Mouse (Mus musculus): ENCODE measurements at regions not wholly inside any gene's neighbourhood (a gene's known extent, or its start where the extent isn't known, plus 50 kb on each side); places are given as distances from the start of the nearest gene placed in this dataset.

DNA sequence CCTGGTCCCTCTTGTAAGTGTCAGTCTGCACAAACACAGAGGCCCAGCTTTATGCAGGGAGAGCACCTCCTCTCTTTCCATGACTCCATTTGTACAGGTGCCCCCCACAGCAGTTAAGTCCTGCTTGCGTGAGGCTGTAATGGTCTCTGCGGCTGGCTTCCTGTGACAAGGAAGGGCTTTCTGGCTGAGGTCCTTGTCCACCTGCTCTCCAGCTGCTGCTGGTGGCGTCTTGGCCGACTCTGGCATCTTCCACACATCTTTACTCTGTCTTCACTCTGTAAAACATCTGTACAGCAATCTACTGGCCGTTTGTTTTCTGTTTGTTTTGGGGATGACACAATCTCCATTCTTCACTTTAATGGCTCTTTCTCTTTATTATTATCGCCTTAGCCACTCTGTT is 60.8 kb downstream of the Rpusd4 start:
- no peak for DNase-seq

DNA sequence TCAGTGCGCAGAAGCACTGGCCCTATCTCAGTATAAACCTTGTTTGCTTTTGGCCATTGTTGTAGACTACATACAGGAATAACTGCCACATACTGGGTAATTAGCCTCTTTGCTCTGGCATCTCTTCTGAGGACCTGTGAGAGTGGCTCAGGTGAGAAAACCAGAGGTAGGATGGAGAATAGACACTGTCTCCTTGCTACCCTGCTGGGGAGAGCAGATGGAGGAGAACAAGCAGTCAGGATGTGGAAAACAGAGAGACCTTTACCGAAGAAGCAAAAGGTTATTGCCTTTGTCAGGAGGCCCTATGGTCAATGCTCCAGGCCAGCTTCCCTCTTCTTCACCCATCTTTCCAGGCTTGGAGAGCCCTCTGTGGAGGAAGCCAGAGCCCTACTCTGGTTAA is 62.7 kb downstream of the Rpusd4 start:
- no peak for DNase-seq

DNA sequence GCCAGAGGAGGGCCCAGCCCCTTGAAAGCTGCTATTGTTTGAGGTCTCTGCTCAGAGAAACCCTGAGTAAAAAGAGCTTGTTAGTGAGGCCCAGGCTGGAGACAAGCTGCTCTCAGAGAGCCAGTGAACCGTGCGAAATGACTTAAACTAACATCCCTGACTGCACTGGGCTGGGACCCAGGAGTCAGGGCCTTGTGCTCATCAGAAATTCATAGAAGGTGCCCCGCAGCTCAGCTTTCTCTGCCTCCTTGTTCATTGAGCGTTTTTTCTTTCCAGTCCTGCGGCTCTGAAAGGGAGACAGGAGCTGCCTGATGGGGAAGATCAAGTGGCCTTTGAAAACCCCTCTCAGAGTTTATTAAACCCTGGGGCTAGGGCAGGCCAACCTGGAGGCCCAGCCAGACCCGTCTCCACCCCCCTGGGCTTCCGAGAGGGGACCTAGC is 63.6 kb downstream of the Rpusd4 start:
- no peak for DNase-seq

DNA sequence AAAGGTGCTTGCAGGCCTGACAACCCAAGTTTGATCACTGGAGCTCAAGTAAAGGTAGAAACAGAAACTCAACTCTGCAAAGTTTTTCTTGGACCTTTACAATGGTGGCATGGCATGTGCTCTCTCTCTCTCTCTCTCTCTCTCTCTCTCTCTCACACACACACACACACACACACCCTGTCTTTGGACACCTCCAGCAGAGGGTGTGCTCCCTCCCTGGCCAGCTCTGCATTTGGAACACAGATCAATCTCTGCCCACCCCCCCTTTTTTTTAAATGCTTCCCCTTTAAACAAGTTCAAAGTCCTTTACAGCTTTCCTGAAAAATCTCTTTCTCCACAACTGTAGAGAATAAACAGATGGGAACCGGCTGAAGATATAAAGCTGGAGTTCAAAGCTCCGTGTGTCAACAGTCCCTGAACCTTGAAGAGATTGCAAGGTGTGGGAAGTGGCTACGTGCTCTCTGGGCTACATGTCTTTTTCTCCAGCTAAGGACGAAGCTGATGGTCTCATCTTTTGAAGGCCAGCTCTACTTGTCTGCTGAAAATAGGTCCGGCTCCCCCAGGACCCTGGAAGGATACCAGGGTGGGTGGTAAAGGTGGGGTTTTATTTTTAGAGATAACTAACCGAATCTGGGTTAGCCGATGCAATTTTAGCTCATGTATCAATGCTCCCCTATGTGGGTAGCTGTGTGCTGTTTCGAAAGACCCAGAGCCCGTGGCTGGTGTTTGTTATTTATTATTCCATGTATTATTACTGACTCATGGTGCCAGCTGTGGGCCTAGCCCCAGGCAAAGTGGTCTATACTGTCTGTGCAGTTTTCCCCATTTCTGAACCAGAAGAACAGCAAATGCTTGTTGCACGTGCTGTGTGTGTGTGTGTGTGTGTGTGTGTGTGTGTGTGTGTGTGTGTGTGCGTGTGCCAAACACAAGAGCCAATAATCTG is 65.3 kb downstream of the Rpusd4 start:
- DNase-seq, result no peak

DNA sequence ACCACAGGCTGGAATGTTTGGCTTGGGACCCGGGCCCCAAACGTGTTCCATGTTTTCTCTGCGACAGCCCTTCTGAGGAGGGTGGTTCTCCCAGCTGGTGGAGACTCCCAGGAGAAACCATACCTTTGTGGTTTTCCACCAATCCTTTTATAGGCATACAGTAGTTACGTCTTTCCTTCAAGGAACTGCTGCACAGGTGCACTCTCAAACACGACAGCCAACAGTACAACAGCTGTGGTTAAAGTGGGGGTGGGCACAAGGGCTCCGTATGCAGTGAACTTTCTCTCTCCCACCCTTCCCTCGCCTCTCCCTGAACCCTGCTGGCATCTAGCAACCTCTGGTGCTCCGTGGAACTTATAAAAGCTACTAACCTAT is 66.0 kb downstream of the Rpusd4 start:
- no peak for DNase-seq

DNA sequence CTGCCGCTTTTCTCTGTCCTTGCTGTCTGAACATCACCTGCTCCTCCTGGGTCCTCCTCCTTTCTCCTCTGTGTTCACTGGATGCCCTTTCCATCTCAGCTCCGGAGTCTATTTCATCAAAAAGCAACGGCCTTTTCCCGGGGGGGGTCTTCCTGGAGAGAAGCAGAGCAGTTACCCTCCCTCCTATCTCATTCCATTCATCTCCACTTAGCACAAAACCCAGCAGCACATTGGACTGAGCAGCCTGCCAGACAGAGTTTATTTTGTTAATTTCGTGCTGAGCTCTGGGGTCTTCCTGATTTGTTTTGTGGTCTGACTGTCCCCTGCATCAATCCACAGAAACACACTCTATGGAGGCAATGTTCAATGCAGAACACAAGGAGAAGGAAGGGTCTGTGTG is 66.9 kb downstream of the Rpusd4 start:
- DNase-seq, result no peak

DNA sequence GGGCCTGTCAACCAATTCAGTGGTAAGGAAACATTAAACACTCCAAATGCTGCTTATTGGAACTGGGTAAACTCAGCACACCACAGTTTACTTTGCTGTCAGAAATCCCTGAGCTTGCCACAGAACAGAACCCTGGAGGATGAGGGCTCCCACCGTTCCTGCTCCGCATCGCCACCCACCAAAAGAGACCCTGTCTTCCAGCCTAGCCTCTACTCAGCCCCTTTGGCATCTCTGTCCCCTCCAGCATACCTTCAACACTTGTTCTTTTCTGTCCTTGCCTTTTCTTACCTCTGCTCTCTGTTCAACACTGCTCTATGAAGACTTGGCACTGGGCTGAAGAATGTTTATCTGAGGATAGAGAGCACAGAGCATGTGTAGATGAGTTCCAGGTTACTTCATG is 67.5 kb downstream of the Rpusd4 start:
- DNase-seq, result no peak

DNA sequence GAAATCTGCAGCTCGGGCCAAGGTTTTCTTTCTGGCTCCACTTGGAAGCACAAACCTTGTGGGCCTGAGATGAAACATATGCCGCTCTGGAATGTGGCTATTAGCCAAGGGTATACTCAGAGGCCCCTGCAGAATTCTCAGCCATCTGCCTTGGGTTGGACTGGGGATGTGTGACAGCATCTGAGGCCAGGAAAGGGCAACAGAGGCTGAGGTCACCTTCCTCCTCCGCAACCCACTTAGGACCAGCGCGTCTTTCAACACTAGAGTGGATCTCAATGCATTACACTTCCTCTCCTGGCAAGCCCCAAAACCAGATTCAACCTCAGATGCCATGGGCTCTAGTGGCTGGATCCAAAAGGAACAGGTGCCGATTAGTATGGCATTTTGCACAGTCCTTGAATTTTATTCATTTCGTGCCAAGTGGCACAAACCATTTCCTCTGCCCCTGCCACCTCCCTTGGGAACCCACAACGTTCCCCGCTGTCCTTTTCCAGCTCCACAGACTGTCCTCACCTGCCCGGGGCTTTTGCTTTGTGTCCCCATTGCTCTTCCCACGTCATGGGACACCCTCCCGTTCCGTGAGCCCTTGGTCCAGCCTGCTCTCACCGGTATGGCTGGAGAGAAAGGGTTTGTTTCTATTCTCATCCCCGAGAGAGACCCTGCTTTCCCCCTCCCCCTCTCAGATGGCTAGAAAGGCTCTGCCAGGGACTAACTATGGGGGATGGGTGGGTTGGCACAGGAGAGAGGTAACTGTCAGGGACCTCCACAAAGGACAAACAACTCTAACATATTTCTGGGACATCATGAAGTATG is 68.4 kb downstream of the Rpusd4 start:
- DNase-seq, result peak; percentile 58

DNA sequence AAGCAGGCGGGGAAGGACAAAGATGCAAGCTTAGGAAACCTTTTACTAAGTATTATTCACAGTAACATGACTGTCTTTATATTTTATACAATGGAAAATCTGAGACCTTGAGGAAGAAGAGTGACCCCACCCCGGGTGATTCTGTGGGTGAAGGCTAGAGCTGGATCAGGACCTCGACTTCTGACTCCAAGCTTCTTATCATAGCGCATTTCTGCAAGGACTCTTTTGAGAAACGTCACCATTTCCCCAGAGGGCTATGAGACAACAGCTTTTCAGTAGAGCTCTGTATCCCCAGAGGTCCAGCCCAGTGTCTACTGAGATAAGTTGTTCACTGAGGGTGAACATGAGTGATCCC is 69.0 kb downstream of the Rpusd4 start:
- DNase-seq, result peak; percentile 44

DNA sequence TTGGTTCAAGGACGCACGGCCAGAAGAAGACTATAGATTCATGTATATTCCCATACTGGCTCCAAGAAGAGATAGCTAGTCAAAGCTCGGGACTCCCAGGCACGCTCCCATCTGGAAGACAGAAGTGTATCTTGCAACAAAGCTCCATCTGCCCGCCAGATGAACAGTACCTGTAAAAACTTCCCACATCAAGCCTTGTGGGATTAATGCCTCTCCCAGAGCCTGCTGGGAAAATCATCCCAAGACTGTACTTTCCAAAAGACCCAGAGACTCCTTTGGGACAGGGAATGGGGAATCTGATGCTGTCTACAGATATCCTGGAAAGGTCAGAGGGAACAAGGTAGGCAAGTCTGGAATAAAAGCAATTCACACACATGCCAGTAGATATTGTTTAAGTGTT is 71.2 kb downstream of the Rpusd4 start:
- DNase-seq, result no peak

DNA sequence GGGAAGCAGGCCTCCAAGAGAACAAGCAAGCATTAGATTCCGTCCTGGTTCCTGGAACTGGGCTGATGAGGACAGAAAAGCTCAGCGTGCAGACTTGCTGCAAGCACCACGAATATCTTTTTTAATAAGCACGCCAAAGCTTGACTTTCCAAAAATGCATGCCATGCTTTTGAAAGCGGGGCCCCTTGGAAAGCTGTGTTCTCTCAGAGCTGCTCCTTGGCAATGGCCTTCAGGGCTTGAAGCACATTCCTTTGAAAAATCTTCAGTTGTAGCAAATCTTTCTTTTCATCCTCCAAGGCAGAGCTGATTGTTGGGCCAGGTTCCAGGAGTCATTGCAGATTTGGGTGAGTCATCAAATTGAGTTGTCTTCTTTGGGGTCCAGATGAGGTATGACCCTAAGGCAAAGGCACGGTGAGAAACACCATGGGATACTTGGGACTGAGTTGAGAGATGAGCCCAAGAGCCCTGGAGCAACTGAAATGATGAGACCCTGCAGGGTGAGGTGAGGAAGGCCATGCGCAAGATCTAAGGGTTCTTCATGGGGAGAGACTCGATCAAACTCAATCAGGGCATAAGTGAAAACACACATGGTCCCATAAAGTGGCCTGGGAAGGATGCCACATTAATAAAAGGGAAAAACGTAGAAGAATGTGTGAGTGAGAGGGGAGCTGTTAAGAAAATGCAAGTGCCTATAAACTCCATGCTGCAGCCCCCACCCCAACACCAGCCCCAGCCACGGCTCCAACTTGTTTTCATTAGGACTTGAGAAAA is 72.0 kb downstream of the Rpusd4 start:
- no peak for DNase-seq

DNA sequence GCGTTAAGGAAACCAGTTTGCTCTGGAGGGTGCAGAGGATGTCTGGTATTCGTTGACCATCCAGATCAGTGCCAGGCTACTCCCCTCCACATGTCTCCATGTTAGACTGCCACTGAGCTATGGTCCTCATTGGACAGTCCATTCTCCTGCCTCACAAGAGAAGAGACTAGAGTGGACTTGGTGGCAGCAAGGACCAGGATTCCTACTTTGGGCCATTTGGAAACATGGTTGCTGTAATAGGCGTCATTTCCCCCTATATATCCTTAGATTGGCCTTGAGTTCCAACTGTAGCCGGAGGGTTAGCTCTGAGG is 72.6 kb downstream of the Rpusd4 start:
- no peak for DNase-seq

DNA sequence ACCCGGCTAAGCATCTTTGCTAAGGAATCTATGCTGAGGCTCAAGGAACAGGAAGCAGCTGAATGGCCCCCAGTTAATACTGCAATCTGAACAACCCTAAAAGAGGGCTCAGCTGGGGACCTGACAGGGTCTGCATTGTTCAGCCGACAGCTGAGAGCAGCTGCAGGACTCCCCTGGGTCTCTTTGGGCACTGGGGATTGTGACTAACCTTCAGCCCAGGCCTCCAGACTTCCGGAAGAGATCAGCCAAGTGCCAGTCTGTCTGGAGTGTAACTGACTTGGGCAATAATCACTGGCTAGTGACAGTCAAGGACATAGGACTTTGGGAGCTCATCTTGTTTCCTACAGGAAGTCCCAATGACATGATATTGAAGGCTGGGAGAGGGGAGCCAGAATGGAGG is 73.1 kb downstream of the Rpusd4 start:
- no peak for DNase-seq

DNA sequence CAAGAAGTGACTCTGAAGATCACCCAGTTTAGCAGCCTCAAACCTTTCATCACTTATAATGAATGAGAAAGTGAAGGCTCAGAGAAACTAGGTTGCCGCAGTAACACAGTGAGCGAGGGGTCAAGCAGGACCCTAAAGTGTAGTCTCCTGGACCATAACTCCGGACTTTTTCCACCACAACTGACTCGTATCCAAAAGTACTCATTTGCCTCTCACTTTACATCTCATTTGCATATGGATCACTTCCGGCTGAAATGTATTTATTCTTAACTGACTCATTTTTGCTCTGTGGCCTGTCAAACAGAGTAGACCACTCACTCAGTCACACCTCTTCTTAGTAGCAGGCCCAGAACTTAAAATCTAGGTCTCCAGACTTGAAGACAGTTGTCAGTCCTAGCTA is 73.7 kb downstream of the Rpusd4 start:
- no peak for DNase-seq

DNA sequence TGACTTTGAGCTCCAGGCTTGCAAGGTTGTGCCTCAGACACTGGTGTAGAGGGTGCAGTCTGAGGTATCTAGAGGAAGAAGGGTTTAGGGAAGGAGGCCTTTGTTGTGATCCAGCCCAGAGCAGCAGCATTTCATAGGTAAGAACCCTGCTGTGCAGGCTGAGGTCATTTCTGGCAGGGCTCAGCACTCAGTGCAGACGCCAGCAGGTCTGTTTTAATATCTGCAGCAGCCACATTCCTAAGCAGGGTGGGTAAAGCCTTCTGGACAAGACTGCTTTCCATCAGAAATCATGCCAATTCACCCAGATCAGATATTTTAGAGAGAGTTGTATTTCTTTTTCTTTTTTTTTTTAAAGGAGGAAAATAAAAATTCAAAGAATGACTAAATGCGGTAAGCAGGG is 74.8 kb downstream of the Rpusd4 start:
- no peak for DNase-seq

DNA sequence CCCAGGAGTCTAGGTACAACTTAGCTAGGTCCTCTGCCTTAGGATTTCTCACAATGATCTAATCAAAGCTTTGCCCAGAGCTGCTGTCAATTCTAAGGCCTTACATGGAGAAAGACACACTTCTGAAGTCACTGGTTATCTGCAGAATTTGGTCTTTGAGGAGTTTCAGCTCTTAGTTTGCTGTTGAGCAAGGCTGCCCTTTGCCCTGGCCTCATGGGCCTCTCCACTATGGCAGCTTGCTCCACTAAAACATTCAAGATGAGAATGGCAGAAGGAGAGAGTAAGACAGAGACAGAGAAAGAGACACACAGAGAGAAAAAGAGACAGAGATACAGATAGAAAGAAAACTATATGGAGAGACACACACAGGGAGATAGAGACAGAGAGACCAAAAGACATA is 75.7 kb downstream of the Rpusd4 start:
- no peak for DNase-seq

DNA sequence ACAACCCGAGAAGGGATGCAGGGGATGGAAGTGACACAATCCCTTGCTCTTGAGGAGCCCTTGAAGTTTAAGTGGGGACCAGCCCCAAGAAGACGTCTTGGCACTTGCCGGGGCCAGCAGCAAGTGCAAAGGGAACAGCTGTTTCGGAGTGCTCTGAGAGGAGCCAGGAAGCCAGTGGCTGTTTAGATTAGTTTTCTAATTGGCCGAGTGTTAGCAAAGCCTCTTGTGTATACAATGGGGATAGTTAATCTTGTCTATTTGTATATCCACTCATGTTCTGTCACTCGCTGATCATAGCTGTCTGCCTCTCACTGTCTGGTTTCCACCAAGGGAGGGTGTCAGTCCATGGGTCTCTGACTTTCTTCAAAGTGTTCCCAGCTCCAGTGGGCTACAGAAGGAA is 76.6 kb upstream of the Cdon start:
- DNase-seq, result no peak

DNA sequence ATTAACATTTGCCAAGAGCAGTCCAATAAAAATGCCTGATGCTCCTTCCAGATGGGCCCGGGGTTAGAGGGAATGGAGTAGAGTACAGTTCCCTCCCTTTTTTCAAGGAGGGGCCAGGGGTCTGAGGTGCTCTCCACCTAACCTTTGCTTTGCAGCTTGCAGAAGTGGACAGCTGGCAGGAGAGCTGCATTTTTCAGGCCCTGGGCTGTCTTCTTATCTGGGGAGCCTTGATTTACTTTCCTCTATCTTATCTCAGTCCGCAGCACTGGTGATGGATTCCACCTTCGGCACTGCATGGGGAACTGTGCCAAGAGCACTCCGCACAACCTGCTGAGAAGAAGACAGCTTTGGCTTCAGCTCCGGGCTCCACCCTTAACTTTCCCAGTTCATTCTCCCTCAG is 74.5 kb upstream of the Cdon start:
- no peak for DNase-seq

DNA sequence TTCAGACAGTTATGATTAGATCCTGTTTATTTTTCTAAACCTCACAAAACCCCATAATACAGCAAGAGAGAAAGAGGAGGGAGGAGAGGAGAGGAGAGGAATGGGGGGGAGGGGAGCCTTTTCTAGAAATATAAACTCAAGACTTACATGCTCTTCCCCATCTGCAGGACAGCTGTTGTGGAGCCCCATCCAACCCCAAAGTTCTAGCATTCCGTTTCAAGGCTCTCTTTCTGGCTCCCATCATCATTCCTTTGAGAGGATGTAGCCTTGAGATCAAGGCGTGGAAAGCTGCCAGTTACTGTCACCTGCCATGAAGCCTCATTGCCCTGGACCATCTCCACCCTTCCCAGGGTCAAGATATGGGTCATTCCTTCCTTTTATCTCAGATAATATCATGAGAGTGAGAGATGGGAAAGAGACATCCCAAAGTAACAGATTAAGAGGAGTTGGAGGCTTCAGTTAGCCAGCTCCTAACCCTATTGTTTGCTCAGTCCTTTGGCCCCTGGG is 70.8 kb upstream of the Cdon start:
- no peak for DNase-seq

DNA sequence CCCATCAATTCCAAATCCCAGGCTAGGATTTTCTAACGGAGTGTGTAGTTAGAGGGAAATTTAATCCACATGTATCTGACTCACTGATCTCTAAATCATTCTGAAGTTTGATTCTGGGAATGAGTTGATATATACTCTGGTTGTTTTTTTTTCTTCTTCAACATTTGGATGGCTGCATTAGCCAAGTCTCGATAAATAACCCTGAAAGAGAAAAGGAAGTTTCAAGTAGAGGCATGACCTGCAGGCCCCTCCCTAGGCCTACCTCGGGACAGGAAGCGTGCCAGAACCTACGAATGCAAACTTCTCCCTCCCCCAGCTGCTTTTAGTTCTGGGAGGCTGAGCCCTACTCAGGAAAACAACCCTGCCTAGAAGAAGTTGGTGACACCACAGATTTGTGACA is 69.4 kb upstream of the Cdon start:
- no peak for DNase-seq

DNA sequence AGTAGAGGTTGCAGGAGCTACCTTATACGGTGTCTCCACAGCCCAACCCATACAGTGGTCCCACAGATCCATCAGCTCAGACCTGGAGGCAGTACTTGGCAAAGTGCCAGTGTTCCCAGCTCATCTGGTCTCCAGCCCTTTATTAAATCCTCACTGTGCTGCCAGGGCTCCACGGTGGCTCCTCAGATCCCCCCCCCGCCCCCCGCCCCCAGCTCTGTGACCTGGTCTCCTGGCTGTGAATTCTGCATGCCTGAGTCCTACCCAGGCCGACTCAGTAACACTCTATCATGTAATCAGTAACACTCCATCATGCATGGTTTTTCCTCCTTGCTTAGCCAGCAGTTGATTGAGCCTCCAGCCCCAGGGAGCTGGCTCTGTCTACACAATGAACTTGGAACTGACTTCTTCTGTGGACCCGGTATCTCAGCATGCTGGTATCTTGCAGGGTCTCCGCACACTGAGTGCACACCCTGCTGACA is 66.2 kb upstream of the Cdon start:
- DNase-seq, result no peak

DNA sequence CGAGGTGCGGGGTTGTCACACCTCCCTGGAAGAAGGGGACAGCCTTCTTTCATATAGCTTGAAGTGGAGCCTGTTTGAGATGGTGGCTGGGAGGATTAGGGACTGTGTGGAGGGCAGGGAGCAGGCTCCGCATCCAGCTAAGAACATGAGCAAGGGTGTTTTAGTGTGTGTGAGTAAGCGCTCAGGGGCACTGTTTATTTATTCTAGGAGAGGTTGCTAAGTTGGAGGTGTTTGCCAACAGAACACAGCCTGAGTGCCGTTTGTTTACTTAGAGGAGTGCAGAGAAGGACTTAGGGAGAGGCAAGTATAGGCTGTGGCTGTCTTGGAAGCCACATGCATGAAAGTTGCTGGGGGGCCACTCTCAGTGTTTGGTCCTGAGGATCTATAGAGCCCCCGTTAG is 61.2 kb upstream of the Cdon start:
- no peak for DNase-seq

All from adrenal gland, adult 8-10 months (tissue).